Mouse (Mus musculus) right cerebral cortex, postnatal 14 days (tissue): ENCODE measurements around the gene Cep85l.

ENCODE experiments used
- DNase-seq: peaks from one replicate; pipeline ENCODE4 v3.0.0; 2022

Cep85l gene

DNA sequence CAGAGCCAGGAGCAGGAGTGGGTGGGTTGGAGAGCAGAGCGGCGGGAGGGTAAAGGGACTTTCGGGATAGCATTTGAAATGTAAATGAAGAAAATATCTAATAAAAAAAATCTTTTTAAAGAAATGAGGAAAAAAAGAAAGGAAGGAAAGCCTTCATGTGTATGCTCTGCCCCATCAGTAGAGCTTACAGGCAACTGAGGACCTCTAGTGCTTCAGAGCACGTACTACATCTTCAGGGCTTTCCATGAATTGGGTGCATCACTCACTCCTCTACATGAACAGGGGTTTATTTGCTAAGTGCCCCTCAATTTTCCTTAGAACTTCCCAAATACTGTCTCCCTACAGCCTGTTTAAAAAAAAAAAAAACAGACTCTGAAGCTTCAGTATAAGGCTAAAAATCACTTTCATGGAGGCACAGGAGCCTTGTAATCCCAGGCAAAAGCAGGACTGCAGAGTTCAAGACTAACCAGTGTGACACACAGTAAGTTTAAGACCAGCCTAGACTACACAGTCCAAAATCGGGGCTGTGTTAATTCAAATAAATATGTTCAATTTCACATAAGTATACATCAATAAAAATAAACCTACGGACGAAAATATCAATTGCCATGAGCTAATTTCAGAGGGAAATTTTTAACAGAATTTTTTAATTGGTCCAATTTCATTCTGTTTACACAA is 38.3 kb downstream of the Cep85l start:
- DNase-seq = no peak

DNA sequence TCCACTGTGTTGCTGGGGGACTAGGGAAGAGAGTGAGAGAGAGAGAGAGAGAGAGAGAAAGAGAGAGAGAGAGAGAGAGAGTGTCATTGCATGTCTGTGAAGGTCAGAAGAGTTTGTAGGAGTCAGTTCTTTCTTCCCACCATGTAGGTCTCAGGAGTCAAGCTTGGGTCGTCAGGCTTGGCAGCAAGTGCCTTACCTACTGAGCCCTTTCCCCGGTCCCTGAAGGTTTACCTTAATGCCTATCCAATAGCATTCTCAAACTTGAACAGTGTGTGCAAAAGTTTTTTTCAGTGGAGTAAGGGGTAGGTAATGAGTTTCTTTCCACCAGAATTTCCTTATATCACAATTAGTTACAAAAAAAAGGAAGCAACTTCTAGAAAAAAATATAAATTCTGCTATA is 40.7 kb downstream of the Cep85l start:
- DNase-seq = no peak

DNA sequence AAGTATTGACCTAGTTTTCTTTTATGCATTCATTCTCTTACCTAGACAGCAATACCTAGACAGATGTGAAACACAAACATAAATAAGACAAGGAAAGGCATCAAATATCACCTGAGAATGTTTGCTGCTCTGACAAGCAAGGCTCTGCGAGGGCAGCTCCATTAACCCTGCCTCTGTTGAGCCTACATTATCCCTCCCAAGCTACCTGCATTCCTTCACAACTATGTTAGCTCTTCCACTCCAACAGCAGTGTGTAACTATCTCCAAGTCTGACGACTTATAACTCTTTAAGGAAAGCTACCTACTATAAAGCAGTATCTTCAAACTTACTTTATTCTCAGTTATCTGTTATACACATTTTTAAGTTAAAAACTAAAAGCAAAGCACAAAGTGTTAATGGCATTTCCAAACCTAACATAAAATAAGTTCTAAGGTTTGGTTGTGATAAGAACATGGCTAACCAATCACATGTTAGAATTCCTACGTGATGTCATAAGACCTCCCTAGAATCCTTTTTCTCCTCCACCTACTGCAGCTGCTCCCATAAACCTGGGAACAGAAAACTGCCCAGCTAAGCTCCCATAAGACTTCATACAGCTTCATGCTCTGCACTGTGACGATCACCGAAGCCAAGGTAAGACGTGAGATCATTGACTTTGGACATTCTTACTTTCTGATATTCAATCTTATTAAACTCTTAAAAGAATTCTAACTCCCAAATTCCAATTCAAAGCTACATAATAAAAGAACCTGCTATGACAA is 42.4 kb downstream of the Cep85l start, which contains the start of gene Pln:
Gene Pln, plus strand, starts transcription at position 506 of the 762 bp plus-strand sequence.
- DNase-seq = no peak

DNA sequence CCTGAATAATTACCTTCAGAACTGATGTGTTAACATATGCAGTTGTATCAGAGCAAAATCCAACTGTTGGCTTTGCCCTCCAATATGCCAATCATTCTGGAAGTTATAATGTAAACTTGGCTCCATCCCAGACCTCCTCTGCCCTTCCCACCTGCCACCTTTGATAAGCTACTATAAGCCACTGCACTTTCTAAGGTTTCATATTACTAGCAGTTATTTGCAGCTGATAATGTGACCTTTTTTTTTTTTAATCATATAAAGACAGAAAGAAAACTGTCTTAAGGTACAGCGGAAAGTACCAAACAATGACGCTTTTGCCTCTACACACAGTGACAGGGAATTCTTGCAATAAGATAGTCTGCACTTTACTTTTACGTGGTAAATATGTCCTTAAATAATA is 43.8 kb downstream of the Cep85l start:
- no peak for DNase-seq

DNA sequence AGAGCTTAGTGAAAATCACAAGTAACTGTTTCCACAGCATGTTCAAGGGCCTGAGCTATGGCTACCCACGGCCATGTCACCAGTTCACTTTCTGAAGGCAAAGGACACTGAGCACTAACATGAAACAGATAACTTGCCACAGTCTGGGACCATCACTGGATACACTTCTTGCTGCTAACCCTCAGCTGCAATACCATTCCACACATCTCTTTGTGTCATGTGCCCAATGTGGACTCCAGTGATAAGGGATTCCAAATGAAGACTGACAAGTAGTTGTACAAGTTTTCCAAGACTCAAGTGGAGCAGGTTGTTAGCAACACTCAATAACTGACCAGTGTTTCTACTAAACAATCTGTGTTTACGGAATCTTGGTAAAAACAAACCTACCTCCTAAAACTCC is 44.5 kb downstream of the Cep85l start:
- DNase-seq = no peak

DNA sequence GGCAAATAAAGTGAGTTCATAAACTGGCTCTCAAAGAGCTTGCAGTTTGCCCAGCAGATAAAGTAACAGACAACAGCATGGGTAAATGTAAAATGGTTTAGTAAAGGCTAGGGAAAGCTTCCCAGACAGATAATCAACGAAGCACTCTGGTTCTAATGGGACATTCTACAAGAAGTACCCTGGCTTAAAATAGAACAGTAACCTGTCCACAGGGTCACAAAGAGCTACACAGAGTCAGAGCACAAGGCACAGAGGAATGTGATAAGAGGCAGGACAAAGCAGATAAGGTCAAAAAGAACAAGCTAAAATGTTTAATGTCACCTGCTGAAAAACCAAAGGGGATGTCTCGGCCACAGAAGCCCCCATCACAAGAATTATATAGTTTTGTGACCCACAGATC is 47.0 kb downstream of the Cep85l start:
- no peak for DNase-seq

DNA sequence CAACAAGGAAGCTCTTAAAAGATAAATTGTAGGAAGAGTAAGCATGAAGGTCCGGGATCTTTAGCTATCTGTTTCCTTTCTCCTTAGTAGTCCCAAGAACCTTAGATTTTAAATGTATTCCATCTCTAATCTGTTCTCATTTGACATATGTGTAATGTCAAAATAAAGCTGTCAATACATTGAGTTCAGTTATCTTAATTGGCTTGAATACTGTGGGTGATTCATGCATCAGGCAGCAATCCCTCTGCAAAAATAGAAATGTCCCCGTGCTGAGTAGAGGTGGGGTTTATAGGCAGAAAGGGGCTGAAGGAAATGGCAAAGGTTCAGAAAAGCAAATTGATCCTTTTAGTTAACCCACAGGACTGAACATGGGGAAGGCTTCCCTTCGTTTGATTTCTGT is 50.5 kb downstream of the Cep85l start:
- no peak for DNase-seq

DNA sequence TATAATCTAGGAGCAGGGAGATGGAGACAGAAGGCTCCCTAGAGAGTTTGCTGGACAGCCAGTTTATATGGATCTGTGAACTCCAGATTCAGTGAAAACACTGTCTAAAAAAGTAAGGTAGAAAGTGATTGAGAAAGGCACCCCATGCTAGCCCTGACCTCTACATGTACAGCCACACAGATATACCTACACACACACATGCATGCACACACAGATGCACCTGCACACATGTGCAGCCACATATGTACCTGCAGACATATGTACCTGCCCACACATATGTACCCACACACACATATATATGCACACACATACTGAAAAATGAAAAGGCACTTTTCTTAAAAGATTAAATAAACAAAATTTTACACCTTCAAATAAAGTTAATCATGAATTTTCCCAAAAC is 53.4 kb downstream of the Cep85l start:
- no peak for DNase-seq

DNA sequence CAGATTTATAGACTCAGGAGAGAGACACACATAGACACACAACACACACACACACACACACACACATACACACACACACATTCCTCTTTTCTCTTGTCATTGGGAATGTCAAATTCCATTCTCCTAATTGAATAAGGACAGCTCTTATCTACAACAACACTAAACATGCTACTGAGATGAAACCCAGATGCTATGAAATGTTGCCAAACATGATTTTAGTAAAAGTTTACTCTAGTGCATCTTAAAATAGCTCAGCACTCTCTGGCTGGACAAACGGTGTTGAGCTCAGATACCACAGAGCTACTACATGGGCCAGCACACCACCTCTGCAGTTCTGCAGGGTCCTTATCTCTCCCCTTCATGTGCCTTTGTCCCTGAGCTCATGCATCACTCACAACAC is 55.1 kb downstream of the Cep85l start:
- DNase-seq = no peak

DNA sequence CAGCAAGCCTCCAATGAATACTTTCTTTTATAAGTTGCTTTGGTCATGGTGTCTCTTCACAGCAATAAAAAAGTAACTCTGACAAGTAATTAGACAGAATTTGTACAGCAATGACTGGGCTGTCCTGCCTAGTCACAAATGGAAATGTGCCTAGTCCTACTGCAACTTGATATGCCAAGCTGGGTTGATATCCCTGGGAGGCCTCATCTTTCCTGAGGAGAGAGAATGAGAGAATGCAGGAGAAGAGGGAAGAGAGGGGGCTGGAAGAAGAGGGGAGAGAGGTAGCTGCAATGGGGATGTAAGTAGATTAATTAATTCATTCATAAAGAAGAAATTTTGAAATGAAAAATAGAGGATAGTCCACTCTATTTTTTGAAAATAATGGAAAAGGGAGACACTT is 56.4 kb downstream of the Cep85l start:
- no peak for DNase-seq

DNA sequence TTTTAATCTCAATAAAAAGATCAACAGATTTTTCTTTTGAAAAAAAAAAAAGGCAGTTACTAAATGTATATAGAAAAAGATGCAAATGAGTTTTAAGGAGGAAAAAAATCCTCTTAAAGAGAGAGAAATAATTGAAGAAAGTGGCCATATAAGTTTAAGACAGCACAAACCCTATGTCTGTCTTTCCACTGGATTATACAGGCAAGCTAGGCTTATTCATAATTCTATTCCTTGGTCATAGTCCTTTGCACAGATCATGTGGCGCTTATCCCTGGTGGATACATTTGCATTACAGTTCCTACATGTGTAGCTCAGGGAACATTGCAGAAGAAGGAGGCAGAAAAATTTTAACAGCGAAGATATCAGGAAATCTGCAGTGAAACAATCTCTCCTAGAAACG is 73.1 kb downstream of the Cep85l start:
- no peak for DNase-seq

DNA sequence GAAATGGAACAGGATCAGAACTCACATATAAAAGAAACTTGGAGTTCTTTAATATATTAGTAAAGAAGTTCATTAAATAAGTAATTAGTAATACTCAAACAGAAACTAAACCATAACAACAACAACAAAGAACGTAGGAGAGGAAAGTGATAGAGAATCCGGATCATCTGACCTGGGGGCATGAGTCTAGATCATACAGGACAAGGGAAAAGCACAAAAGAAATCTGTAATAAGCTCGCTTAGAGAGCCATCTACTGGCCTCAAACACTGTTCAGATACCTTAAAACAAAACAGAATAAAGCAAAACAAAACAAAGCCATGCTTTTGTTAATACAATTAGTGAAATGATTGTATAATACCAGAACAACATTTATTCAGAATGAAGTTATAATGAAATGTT is 73.9 kb downstream of the Cep85l start:
- DNase-seq = no peak

DNA sequence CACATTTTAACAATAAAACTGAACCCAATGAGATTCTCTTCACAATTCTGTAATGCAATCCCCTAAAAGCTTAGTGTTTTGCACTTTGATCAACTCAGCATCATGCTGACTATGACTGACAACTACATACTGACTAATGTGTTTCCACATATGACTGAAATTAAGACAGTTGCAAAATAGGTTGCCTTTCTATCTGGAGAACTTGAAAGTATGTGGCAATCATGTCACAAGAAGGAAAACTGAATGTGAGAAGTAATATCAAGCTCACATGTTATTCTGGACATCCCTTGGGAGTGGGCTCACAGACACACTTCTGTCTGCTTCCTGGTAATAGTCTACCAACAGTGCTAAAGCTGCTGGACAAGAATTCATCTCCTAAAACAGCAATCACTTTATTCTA is 94.6 kb downstream of the Cep85l start:
- DNase-seq = no peak

DNA sequence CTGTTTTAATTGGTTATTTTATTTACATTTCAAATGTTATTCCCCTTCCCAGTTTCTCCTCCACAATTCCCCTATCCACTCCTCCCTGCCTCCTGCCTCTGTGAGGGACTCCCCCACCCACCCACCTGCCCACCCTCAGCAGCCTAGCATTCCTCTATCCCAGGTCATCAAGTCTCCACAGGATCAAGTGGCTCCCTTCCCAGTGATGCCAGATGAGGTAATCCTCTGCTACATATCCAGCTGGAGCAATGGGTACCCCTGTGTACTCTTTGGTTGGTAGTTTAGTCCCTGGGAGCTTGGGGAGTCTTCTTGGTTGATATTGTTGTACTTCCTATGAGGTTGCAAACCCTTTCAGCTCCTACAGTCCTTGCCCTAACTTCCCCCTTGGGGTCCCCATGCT is 107.5 kb downstream of the Cep85l start:
- DNase-seq = no peak

DNA sequence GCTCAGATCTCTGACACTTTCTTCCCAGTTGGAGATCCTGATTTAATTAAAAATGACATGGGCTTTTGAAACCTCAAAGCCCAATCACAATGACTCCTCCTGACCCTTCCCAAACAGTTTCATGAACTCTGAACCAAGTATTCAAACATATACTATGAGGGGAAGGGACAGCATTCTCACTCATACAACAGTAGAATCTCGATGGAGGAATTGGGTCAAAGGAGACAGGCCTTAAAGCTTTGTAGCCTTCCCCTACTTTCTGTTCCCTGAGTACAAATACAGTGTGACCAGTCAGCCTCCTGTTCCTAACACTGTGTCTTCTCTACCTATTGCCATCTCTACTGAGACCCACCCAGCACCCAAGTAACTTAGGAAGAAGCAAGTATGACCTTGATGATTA is 117.7 kb downstream of the Cep85l start:
- DNase-seq = no peak

DNA sequence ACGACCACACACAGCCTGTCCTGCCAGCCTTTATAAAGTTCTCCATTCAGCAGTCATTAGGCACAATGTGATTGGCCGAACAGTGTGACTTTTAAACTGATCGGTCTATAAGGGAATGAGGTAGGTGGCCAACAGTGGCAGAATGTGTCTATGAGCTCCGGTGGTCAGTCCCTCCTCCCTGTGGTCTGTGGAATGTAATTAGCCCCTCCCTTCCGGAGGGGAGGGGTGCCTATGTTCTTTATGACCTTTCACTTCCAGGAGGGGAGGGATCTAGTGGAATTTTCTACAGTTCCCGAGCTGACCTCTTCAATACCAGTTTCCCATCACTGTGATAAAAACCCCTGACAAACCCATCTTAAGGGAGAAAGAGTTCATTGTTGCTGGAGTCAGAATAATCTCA is 144.4 kb downstream of the Cep85l start:
- no peak for DNase-seq

DNA sequence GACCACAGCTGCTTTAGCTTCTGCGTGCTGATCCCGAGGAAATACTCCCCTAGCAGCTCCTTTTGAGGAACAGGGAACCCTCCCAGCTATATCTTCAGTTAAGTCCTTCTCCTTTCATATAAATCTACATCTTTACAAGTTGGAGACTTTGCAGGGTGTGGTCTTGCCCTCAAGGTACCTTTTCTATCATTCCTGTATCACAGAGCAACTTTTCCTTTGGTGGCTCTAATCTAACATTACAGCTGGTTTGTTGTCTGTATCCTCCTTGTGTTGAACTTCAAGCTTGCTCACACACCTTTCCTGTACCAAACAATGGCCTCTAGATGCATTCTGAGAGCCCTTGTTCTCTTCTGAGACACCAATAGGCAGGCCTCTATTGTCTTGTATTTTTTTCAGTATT is 145.1 kb downstream of the Cep85l start:
- no peak for DNase-seq

DNA sequence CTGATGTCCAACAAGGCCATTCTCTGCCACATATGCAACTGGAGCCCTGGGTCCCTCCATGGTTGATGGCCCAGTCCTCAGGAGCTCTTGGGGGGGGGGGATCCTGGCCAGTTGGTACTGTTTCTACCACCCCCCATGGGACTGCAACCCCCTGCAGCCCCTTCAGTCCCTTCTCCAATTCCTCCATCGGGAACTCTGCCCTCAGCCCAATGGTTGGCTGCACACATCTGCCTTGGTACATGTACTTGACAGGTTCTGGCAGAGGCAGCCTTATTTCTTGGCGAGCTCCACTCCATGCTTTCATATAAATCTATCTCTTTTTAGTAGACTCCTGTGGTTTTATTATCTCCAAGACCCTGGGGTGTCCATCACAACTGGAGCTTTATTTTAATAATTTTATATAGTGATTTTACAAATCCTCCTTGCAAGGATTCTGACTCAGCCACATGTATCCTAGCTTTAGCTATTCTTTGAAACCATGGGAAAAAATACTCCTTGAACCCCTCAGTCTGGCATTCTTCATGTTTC is 145.6 kb downstream of the Cep85l start:
- DNase-seq = no peak

DNA sequence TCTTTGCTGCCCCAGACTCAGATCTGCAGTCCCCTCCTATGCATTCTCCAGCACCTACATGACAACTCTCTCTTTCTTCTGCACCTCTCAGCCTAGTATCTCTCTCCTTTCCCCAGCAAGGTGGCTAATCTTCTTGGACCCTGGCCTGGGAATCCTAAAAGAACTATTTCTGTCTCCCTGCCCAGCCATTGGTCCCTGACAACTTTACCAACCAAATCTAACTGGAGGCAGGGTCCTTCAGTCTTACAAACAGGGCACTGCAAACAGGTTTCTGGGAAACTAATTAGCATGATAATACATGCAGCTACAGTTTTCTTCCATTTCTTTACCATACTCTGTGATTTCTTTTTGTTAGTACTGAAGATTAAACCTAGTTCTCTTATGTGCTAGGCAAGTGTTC is 148.9 kb downstream of the Cep85l start:
- DNase-seq = no peak

DNA sequence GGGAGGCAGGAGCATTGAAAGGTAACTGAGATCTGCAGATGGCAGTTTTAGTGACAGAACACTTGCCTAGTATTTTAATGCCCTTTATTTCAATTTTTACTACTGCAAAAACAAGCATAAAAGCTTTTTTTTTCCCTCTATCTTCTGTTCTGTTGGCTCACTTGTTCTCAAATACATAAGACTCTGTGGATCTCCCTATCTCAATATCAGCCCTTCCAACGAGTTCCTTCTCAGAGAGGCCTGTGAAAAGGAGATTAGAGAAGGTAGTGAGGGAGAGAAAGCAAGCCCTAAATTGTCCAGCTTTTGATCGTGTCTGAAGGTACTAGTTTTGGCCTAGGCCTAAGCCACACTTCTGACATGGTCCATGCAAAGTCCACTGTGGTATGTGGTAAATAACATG is 150.6 kb downstream of the Cep85l start:
- DNase-seq = no peak
